Mouse (Mus musculus) cortical plate, adult 2 months (tissue): ENCODE results near the gene Cluap1.

Experiments used
- CTCF ChIP-seq: fragments of 200-500 bp; IDR thresholded peaks from 2 replicates; pipeline ENCODE4 v1.5.1; 2011; ENCODE audit warnings: mild to moderate bottlenecking, control low read depth, low read length; ENCODE audit not compliant: insufficient read depth; ENCODE audit errors: extremely low read depth
- POLR2A ChIP-seq: fragments of 200-500 bp; IDR thresholded peaks from 2 replicates; pipeline ENCODE4 v1.6.1; 2011; ENCODE audit warnings: mild to moderate bottlenecking, low read length, control low read depth; ENCODE audit not compliant: insufficient read depth; ENCODE audit errors: extremely low read depth

DNA sequence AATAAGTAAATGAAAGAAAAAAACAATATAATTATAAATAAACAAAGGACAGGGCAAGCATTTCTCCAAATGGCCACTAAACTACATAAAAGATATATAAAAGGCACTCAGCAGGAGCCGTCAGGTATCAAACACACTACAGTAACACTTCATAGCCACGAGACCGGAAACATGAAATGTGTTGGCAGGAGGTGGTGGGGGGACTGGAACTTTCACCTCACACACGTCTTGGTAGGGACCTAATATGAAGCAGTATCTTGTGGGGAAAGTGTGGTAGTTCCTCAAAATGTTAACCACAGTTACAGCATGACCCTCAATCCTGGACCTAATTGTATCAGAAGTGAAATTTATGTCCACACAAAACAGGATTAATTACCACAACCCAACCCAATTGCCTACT is 73.6 kb downstream of the Cluap1 start:
- no peak for TF ChIP-seq CTCF
- TF ChIP-seq POLR2A = no peak
